Mouse (Mus musculus): ENCODE measurements around the gene Pkp1. TPM values are rescaled to one million over a fixed set of nuclear protein-coding genes. Genes with fewer than 3 reads are reported as not detected.

Gene Pkp1
- polyA plus RNA-seq, 1 experiment = not detected

DNA sequence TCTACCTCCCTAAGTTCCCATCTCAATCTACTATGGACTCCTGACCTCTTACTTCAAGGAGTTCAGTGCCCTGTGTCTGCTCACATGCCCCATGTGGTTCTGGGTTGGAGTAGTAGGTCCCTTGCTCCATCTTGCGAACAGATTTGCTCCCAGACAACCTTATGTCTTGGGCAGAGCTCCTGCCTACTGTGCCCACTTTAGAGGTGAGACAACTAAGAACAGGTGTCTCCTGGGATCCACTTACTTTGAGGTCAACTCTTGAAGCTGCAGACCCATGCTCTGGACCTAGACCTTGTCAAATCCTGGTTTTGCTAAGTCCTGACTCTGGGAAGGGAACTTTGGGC, 63.7 kb downstream of the Pkp1 start:
- no peak overlapping the region for H3K4me3 ChIP-seq (replicated peaks)
- peaks cover 28% of the 10 kb centered on the region for H3K4me1 ChIP-seq (ENCODE audit: control insufficient read depth)
- no peaks in the 10 kb centered on the region for H3K9me3 ChIP-seq (ENCODE audit: control insufficient read depth, low read length)
- TF ChIP-seq TAL1 (IDR thresholded peaks at IDR 0.05; ENCODE audit: low read length) = no peak
- no peak for TF ChIP-seq GATA1 (IDR thresholded peaks at IDR 0.05; ENCODE audit: low read length)
- peaks cover 4% of the 10 kb centered on the region for H3K27me3 ChIP-seq (ENCODE audit: control insufficient read depth)
- H3K36me3 ChIP-seq (ENCODE audit: control insufficient read depth) = no peaks in the 10 kb centered on the region

DNA sequence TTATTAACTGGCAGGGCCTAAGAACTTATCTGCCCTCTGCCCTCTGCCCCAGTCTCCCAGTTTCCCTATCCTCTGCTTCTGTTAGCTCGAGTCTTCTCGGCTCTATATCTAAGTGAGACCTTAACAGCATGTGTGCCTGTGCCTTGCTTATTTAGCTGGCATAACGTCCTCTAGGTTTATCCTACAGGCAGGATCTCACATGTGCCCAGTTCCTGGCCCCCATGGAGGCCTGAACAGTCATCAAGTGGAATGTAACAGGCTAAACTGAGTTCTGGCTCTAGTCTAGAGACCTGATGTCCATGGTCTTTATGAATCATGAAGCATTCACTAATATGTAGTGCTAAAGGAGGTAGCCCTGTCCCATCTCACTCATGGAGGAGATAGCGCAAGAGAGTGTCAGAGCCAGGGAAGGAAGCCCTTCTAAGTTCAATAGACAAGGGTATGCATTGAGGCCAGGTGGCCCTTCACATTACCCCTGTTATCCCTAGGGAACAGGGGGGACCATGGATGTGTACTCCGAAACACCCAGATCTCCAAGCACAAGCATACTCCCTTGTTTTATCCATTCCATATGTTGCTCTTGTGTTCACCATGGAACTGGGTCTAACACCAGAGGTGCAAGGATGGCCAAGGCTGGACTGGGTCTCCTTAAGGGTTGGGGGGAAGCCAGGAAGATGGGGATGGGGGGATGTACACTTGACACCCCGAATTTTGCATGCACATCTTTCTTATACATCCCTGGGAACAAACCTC, 64.2 kb downstream of the Pkp1 start:
- H3K4me3 ChIP-seq (replicated peaks) = no peak overlapping the region
- peaks cover 28% of the 10 kb centered on the region for H3K4me1 ChIP-seq (ENCODE audit: control insufficient read depth)
- peaks cover 3% of the 10 kb centered on the region; the same call in 1 of the 2 replicates for H3K27me3 ChIP-seq (ENCODE audit: control insufficient read depth)
- no peak for TF ChIP-seq TAL1 (IDR thresholded peaks at IDR 0.05; ENCODE audit: low read length)
- TF ChIP-seq GATA1 (IDR thresholded peaks at IDR 0.05; ENCODE audit: low read length) = no peak
- no peaks in the 10 kb centered on the region for H3K36me3 ChIP-seq (ENCODE audit: control insufficient read depth)
- H3K9me3 ChIP-seq (ENCODE audit: control insufficient read depth, low read length) = no peaks in the 10 kb centered on the region

DNA sequence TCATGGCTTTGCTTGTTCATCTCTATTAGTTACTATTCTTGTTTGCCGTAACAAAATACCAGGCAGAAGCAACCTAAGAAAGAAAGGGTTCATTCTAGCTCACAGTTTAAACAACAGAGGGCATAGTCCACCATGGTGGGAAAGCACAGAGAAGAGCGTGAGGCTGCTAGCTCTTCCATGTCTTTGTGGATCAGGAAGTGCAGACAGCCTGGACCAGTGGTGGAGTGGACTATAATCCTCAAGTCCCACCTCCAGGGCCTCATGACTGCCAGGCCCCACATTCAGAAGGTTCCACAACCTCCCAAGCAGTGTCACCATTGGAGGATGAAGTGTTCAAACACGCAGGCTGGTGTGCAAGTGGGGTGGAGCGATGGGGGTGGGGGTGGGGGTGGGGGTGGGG, 65.8 kb downstream of the Pkp1 start:
- no peaks in the 10 kb centered on the region for H3K36me3 ChIP-seq (ENCODE audit: control insufficient read depth)
- no peak for TF ChIP-seq TAL1 (IDR thresholded peaks at IDR 0.05; ENCODE audit: low read length)
- no peak for TF ChIP-seq GATA1 (IDR thresholded peaks at IDR 0.05; ENCODE audit: low read length)
- H3K4me3 ChIP-seq (replicated peaks) = no peak overlapping the region
- H3K9me3 ChIP-seq (ENCODE audit: control insufficient read depth, low read length) = no peaks in the 10 kb centered on the region
- peaks cover 28% of the 10 kb centered on the region for H3K4me1 ChIP-seq (ENCODE audit: control insufficient read depth)
- H3K27me3 ChIP-seq (ENCODE audit: control insufficient read depth) = no peaks in the 10 kb centered on the region; the same call in 1 of the 2 replicates

DNA sequence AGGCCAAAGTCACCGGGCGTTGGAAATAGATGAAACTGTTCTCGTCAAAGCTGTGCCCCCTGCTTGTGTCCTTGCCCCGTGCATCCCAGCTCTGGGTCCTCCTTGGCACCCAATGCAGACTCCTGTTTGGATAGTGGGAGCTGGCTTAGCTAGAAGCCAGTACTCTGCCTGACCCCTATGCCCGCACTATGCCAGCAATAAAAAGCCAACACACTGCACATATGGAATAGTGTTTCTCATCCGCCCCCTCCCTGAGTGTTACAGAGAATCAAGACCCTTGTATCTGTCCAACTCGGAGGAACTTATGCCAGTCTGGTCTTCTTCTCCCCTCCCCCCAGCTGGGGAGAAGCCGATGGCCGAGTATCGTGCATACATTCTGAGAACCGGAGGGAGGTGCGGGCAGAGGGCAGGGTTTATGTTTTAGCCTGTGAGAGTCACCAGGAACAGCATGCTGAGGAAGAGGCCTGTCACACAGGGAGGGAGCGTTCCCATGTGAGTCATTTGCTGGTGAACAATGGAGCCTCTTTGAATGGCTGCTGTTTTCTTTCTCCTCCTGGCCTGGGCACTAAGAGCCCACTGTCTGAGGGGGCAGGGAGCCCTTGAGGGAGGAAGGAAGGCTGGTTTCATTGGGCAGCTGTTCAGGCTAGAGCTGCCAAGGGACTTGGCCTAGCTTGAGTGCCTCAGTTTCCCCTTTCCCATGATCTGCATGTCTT, 66.8 kb downstream of the Pkp1 start:
- TF ChIP-seq GATA1 (IDR thresholded peaks at IDR 0.05; ENCODE audit: low read length) (no peak), TAL1 (IDR thresholded peaks at IDR 0.05; ENCODE audit: low read length) (no peak)
- H3K27me3 ChIP-seq (ENCODE audit: control insufficient read depth) = peaks cover 3% of the 10 kb centered on the region
- no peak overlapping the region for H3K4me3 ChIP-seq (replicated peaks)
- peaks cover 28% of the 10 kb centered on the region for H3K4me1 ChIP-seq (ENCODE audit: control insufficient read depth)
- H3K36me3 ChIP-seq (ENCODE audit: control insufficient read depth) = no peaks in the 10 kb centered on the region
- H3K9me3 ChIP-seq (ENCODE audit: control insufficient read depth, low read length) = no peaks in the 10 kb centered on the region

DNA sequence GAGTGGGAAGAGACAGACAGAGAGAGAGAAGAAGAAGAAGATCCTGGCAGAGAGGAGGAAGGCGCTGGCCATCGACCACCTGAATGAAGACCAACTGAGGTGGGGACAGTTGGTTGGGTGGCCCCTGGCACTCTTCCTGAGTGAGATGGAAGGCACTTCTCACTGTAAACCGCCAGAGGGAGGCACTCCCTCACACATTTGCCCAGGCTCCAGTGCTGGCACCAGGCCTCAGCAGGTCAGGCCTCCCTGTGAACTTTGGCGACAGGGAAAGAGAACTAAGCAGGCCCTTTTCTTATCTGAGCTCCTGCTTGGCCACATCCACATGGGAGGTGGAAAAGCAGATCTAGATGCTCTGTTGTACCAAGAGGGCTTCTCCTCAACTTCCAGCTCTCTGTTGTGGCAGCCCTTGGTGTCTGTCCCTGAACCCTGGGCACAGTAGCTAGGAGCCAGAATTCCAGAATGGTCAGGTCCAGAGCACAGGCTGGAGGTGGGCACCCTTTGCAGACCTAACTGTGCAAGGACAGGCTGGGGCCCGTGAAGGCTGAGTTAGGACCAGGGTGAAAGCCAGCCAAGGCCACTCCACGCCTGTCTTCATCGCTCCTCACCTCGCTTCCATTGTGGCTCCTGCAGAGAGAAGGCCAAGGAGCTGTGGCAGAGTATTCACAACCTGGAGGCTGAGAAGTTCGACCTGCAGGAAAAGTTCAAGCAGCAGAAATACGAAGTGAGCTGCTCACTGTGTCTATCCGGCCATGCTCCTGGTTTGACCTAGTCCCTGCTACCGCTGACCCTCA, 68.1 kb downstream of the Pkp1 start:
- TF ChIP-seq GATA1 (IDR thresholded peaks at IDR 0.05; ENCODE audit: low read length) (no peak), TAL1 (IDR thresholded peaks at IDR 0.05; ENCODE audit: low read length) (no peak)

DNA sequence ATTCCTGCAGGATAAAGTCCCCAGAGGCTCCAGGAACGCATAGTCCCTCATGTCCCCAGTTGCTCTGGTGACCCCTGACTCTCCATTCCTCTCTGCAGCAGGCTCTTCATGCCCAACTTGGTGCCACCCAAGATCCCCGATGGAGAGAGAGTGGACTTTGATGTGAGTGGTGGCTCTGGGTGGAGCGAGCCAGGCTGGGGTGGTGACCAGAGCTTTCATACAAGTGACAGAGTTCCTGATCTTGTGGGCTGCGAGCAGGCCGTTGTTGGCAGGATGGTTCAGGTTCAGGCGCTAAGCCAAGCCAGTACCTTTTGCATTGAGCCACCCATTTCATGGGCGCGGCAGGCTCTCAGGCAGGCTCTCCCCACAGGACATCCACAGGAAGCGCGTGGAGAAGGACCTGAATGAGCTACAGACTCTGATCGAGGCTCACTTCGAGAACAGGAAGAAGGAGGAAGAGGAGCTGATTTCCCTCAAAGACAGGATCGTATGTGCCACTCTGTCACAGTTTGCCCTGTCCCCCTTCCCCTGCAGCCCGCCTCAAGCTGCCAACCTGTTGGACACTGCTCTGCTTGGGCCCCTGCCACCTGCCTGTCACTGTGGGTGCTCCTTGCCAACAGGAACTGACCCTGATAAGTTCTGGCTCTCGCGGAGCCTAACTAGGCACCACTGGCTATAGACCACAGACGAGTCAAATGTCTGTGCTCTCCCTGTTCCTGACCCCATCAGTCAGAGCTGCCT, 71.2 kb downstream of the Pkp1 start:
- H3K9me3 ChIP-seq (ENCODE audit: control insufficient read depth, low read length) = no peaks in the 10 kb centered on the region
- H3K4me3 ChIP-seq (replicated peaks) = no peak overlapping the region
- TF ChIP-seq TAL1 (IDR thresholded peaks at IDR 0.05; ENCODE audit: low read length) (no peak), GATA1 (IDR thresholded peaks at IDR 0.05; ENCODE audit: low read length) (no peak)
- peaks cover 5% of the 10 kb centered on the region; the same call in 1 of the 2 replicates for H3K27me3 ChIP-seq (ENCODE audit: control insufficient read depth)
- peaks cover 15% of the 10 kb centered on the region for H3K4me1 ChIP-seq (ENCODE audit: control insufficient read depth)
- no peaks in the 10 kb centered on the region for H3K36me3 ChIP-seq (ENCODE audit: control insufficient read depth)

More for the DNA sequence above, 68.1 kb downstream of the Pkp1 start:
- Histone ChIP-seq H3K4me1 (ENCODE audit: control insufficient read depth) (peaks cover 29% of the 10 kb centered on the region), H3K4me3 (replicated peaks) (no peak overlapping the region), H3K27me3 (ENCODE audit: control insufficient read depth) (peaks cover 3% of the 10 kb centered on the region), H3K36me3 (ENCODE audit: control insufficient read depth) (no peaks in the 10 kb centered on the region), H3K9me3 (ENCODE audit: control insufficient read depth, low read length) (no peaks in the 10 kb centered on the region)

DNA sequence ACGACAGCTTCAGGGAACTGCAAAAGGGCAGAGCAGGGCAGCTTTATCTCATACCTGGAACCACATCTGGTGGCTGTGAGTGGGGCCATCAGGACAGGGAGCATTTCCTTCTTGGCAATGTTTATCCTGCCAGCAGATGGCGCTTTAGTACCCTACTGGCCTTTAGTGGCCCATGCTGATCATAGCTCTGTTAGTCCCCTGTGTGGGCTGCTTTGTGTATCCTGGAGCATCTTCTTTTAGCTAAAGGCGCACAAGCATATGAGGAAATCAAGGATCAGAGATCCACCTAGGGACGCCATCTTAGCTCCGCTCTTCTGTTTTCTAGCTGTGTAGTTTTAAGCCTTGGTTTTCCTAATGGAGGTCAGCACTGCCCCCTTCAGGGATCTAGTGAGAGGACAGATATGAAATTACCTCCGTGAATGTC, 71.9 kb downstream of the Pkp1 start:
- peaks cover 12% of the 10 kb centered on the region for H3K4me1 ChIP-seq (ENCODE audit: control insufficient read depth)
- no peak overlapping the region for H3K4me3 ChIP-seq (replicated peaks)
- no peaks in the 10 kb centered on the region for H3K9me3 ChIP-seq (ENCODE audit: control insufficient read depth, low read length)
- TF ChIP-seq TAL1 (IDR thresholded peaks at IDR 0.05; ENCODE audit: low read length) (no peak), GATA1 (IDR thresholded peaks at IDR 0.05; ENCODE audit: low read length) (no peak)
- H3K36me3 ChIP-seq (ENCODE audit: control insufficient read depth) = no peaks in the 10 kb centered on the region
- peaks cover 5% of the 10 kb centered on the region; the same call in 1 of the 2 replicates for H3K27me3 ChIP-seq (ENCODE audit: control insufficient read depth)

DNA sequence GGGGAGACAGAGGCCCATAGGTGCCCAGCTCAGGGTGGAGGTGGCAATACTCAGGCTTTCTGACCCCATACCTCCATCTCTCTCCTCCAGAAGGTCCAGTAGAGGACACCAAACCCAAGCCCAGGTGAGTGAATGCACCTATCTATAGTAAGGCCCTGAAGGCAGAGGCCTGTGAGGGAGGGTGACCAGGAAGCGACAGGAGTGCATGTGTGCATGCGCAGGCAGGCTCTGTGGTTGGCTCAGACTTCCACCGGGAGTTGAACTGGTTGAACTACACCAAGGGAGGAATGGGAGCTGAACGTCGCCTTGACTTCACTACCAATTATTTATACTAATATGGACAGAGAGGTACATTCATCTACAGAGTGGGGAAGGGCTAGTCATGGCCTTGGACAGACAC, 72.4 kb downstream of the Pkp1 start:
- Histone ChIP-seq H3K27me3 (ENCODE audit: control insufficient read depth) (peaks cover 5% of the 10 kb centered on the region; the same call in 1 of the 2 replicates), H3K36me3 (ENCODE audit: control insufficient read depth) (no peaks in the 10 kb centered on the region), H3K4me3 (replicated peaks) (no peak overlapping the region), H3K9me3 (ENCODE audit: control insufficient read depth, low read length) (no peaks in the 10 kb centered on the region), H3K4me1 (ENCODE audit: control insufficient read depth) (peaks cover 11% of the 10 kb centered on the region)
- TF ChIP-seq TAL1 (IDR thresholded peaks at IDR 0.05; ENCODE audit: low read length) = no peak
- no peak for TF ChIP-seq GATA1 (IDR thresholded peaks at IDR 0.05; ENCODE audit: low read length)
